Mouse (Mus musculus): ENCODE data around the gene Guca1a.

- TF ChIP-seq CTCF (IDR thresholded peaks at IDR 0.05; ENCODE audit: insufficient read depth, low read depth, low read length): no peak
- no peak for TF ChIP-seq POLR2A (IDR thresholded peaks at IDR 0.05; ENCODE audit: insufficient read depth, low read depth, low read length)
These were observed 39.1 kb upstream of the Guca1a start for GRCm38 (mm10) chr17:47439396-47440028.
